Mouse (Mus musculus) lung, postnatal 14 days (tissue): ENCODE results near the gene Nup62.
"Not testable (repeated sequence)": the region's sequence is repeated elsewhere in the genome, so short reads cannot be mapped to it uniquely, and the experiment has no call there.

Source experiments
- DNase-seq: peaks from one replicate; pipeline ENCODE4 v3.0.0; 2021

Nup62 gene

GRCm38 (mm10) chr7:44864595-44865542 is 49.0 kb downstream of the Nup62 start:
- peak; percentile 37 for DNase-seq

- DNase-seq, result peak; percentile 66
Measured at GRCm38 (mm10) chr7:44866276-44867009, 50.6 kb downstream of the Nup62 start.

- DNase-seq, result no peak
Measured at GRCm38 (mm10) chr7:44867010-44867702, 51.3 kb downstream of the Nup62 start.

GRCm38 (mm10) chr7:44867802-44868201 is 51.9 kb downstream of the Nup62 start:
- no peak for DNase-seq

GRCm38 (mm10) chr7:44868465-44868864 is 52.6 kb downstream of the Nup62 start:
- peak; percentile 63 for DNase-seq

GRCm38 (mm10) chr7:44868919-44869696 is 53.2 kb downstream of the Nup62 start:
- DNase-seq, result peak; percentile 72

GRCm38 (mm10) chr7:44869697-44870528 is 54.0 kb downstream of the Nup62 start, which contains the start of gene Ptov1:
Ptov1 (minus strand) TSS chr7:44869788.
- DNase-seq, result peak; percentile 89

- DNase-seq, result no peak
Measured at GRCm38 (mm10) chr7:44870614-44871013, 54.7 kb downstream of the Nup62 start.

- DNase-seq, result no peak
Measured at GRCm38 (mm10) chr7:44871181-44871580, 55.3 kb downstream of the Nup62 start.

- not testable (repeated sequence) for DNase-seq
Measured at GRCm38 (mm10) chr7:44871774-44872173, 55.9 kb downstream of the Nup62 start.

- DNase-seq, result no peak
Measured at GRCm38 (mm10) chr7:44877833-44878232, 61.9 kb downstream of the Nup62 start.
